Mouse (Mus musculus) heart, embryonic 15.5 days (tissue): ENCODE data around the gene Dbndd1. TPM values are rescaled to one million over a fixed set of nuclear protein-coding genes. Genes with fewer than 3 reads are reported as not detected.
A peak's percentile ranks its signal among the peaks of the same experiment; 100 is the strongest.
"Not testable (repeated sequence)": the region's sequence is repeated elsewhere in the genome, so short reads cannot be mapped to it uniquely, and the experiment has no call there.

Source experiments
- ATAC-seq: fragments of 200-750 bp; cut with Nextera tagmentation; replicated peaks from 2 replicates; pipeline ENCODE4 v1.8.0; 2017; ENCODE audit warnings: low read depth, moderate TSS enrichment; ENCODE audit not compliant: insufficient number of reproducible peaks, insufficient read depth, low FRiP score
- H3K27ac ChIP-seq: fragments of 300-500 bp; sonication (generic); 2 replicates; pipeline ENCODE4 v1.5.1; 2015; ENCODE audit warnings: mild to moderate bottlenecking, inconsistent platforms
- H3K27me3 ChIP-seq: fragments of 300-500 bp; sonication (generic); 2 replicates; pipeline ENCODE4 v1.6.1; 2015; ENCODE audit warnings: inconsistent platforms
- H3K36me3 ChIP-seq: fragments of 300-500 bp; sonication (generic); 2 replicates; pipeline ENCODE4 v1.6.1; 2015; ENCODE audit warnings: mild to moderate bottlenecking, inconsistent platforms
- H3K4me1 ChIP-seq: fragments of 300-500 bp; sonication (generic); replicated peaks from 2 replicates; pipeline ENCODE4 v1.6.1; 2015; ENCODE audit warnings: inconsistent platforms
- H3K4me2 ChIP-seq: fragments of 300-500 bp; sonication (generic); 2 replicates; pipeline ENCODE4 v1.6.1; 2015; ENCODE audit warnings: inconsistent platforms, mild to moderate bottlenecking, moderate library complexity
- H3K4me3 ChIP-seq: fragments of 300-500 bp; sonication (generic); 2 replicates; pipeline ENCODE4 v1.5.1; 2015; ENCODE audit warnings: mild to moderate bottlenecking, inconsistent platforms
- H3K9ac ChIP-seq: fragments of 300-500 bp; sonication (generic); 2 replicates; pipeline ENCODE4 v1.6.1; 2015; ENCODE audit warnings: mild to moderate bottlenecking, inconsistent platforms
- H3K9me3 ChIP-seq: fragments of 300-500 bp; sonication (generic); replicated peaks from 2 replicates; pipeline ENCODE4 v1.6.1; 2016; ENCODE audit warnings: inconsistent platforms
- WGBS: fragments of 180-500 bp; shearing (Covaris S2); methylation state at CpG from one replicate; pipeline ENCODE4 v1.1.7; 2015; ENCODE audit warnings: mixed read lengths; 5-methylcytosine and 5-hydroxymethylcytosine counted together
- polyA plus RNA-seq: library from polyadenylated mRNA; unstranded; fragments of >200 nt; fragmentation: Nextera tagmentation; extraction: Ambion mirVana; gene quantifications from 2 replicates; pipeline ENCODE4 v1.2.1, GENCODE M21; 2015

The Dbndd1 gene
- polyA plus RNA-seq, 1 experiment from 2014 or later: 0.73 TPM

DNA sequence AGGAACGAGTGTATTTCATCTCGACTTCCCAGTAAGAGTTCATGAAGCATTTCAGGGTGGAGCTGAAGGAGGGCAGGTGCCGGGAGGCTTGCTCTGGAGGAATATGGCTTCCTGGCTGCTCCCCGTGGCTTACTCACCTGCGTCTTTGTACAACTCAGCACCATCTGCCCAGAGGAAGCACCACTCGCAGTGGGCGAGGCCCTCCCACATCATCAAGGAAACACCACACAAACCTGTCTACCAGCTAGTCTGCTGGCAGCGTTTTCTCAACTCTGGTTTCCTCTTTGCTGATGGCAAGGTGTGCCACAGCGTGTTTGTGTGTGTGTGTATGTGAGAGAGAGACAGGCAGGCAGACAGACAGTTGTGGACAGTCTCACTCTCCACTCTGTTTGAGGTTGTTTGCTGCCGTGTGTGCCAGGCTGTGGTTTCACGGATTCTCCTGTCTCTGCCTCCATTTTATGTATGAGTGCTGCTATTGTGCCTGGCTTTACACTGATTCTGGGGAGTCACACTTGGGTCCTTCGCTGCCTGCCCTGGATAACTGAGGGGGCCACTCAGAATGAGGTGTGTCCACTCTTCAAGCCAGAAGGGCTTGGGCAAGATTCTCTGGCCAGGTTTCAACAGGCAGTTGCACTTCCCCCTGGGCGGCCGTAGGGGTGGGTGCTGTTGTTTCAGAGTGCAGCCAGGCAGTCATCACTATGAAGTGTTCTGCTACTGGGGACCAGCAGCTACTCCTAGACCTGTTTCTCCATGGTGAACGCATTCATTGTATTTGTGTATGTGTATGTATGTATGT lies 23.8 kb downstream of the Dbndd1 start:
- ATAC-seq: no peak
- 90% methylated on average over 15 of the region's 15 CpGs for WGBS
- Histone ChIP-seq H3K9ac (no peak overlapping the region), H3K27me3 (no peaks in the 10 kb centered on the region), H3K9me3 (no peaks in the 10 kb centered on the region), H3K36me3 (peaks cover 93% of the 10 kb centered on the region), H3K4me1 (no peaks in the 10 kb centered on the region), H3K4me2 (no peak overlapping the region), H3K27ac (no peak overlapping the region), H3K4me3 (no peak overlapping the region)

DNA sequence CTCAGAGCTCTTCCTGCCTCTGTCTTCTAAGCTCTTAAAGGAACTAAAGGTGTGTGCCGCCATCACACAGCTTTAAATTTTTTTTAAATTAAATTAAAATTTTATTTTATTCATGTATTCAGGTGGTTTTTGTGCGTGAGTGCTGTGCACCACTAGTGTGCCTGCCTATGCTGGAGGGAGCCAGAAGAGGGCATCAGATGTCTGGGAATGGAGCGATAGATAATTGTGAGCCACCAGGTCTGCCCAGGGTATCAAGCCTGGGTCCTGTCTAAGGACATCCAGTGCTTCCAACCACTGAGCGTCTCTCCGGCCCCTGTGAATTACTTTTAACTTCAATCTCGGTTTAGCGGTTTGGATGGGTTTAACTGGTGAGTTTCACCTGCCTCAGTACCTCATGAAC lies 32.6 kb downstream of the Dbndd1 start:
- no peak overlapping the region for H3K4me2 ChIP-seq
- peaks cover 11% of the 10 kb centered on the region for H3K4me1 ChIP-seq
- H3K9ac ChIP-seq: no peak overlapping the region
- H3K9me3 ChIP-seq: no peaks in the 10 kb centered on the region
- peaks cover 46% of the 10 kb centered on the region for H3K36me3 ChIP-seq
- no peak for ATAC-seq
- no peaks in the 10 kb centered on the region for H3K27me3 ChIP-seq
- H3K4me3 ChIP-seq: no peak overlapping the region
- no peak overlapping the region for H3K27ac ChIP-seq
- WGBS: 88% methylated on average over 7 of the region's 7 CpGs

DNA sequence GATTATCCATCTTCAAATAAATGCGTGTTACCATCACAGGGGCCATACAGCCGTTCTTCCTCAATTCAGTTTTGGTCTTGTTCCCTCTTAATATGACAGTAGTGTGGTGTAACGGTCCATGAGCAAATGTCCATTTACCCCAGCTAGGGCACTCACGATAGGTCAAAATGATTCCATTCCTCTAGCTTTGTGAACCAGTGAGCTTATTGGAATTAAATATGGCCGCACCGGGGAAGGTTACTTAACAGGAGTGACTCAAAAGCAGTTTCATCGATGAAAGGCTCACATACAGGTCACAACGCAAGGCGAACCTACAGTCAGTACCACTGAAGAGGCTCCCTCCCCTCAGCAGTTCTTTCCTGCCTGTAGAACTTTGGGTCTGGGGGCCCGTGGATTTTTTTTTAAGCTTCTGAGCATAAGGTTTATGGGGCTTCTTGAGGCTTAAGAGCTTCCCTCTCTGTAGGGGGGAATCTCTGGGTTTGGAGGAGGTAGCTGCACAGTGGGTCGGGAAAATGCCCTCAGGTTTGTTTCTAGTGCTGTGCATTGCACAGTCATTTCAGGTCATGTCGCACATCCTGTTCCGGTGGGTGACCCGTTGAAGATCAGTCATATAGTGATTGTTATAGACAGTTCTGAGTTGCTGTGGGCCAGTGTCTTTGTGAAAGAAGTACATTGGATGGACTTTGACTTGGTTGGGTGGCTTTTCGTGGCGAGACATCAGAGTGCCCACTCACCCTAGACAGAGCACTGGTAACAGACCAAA lies 36.6 kb downstream of the Dbndd1 start:
- WGBS: 34% methylated on average over 16 of the region's 16 CpGs

DNA sequence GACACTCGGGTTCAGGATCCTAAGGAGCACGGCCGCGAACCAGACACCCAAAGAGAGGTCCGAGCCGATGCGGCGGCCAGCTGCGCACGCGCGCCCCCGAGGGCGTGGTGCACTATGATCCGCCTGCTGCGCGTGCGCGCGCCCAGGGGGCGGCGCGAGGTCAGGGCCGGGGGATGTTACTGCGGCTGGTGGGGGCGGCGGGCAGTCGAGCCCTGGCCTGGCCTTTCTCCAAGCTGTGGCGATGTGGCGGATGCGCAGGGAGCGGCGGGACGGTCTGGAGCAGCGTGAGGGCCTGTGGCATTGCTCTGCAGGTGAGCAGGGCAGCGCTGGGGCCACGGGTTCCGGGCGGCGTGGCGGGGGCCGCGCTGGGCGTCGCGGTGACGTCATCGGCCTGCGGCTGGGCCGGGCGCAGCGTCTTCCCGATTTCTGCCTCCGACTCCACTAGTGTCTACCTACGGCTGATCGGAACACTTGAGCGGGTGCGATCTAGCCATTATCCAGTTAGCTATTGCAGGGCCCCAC lies 37.5 kb downstream of the Dbndd1 start, which contains the start of gene Afg3l1:
Gene Afg3l1, plus strand, starts transcription at position 167 of the 522 bp plus-strand sequence.
- Histone ChIP-seq H3K27me3 (no peaks in the 10 kb centered on the region), H3K9ac (peak within 1 kb of the TSS; percentile 85), H3K27ac (peak within 1 kb of the TSS; percentile 98), H3K36me3 (peaks cover 11% of the 10 kb centered on the region), H3K4me1 (peaks cover 17% of the 10 kb centered on the region), H3K9me3 (no peaks in the 10 kb centered on the region), H3K4me2 (peak within 1 kb of the TSS; percentile 81), H3K4me3 (peak within 1 kb of the TSS; percentile 99)
- peak; percentile 94 for ATAC-seq
- under 1% methylated on average over 57 of the region's 58 CpGs for whole genome bisulfite sequencing

More for the DNA sequence above, 36.6 kb downstream of the Dbndd1 start:
- H3K9me3 ChIP-seq: no peaks in the 10 kb centered on the region
- H3K36me3 ChIP-seq: peaks cover 13% of the 10 kb centered on the region
- ATAC-seq: no peak; the same call in 1 of the 2 replicates
- H3K4me1 ChIP-seq: peaks cover 17% of the 10 kb centered on the region
- no peaks in the 10 kb centered on the region for H3K27me3 ChIP-seq
- H3K4me3 ChIP-seq: peak overlapping the region; percentile 99
- peak overlapping the region; percentile 85 for H3K9ac ChIP-seq
- peak overlapping the region; percentile 81 for H3K4me2 ChIP-seq
- H3K27ac ChIP-seq: peak overlapping the region; percentile 98

DNA sequence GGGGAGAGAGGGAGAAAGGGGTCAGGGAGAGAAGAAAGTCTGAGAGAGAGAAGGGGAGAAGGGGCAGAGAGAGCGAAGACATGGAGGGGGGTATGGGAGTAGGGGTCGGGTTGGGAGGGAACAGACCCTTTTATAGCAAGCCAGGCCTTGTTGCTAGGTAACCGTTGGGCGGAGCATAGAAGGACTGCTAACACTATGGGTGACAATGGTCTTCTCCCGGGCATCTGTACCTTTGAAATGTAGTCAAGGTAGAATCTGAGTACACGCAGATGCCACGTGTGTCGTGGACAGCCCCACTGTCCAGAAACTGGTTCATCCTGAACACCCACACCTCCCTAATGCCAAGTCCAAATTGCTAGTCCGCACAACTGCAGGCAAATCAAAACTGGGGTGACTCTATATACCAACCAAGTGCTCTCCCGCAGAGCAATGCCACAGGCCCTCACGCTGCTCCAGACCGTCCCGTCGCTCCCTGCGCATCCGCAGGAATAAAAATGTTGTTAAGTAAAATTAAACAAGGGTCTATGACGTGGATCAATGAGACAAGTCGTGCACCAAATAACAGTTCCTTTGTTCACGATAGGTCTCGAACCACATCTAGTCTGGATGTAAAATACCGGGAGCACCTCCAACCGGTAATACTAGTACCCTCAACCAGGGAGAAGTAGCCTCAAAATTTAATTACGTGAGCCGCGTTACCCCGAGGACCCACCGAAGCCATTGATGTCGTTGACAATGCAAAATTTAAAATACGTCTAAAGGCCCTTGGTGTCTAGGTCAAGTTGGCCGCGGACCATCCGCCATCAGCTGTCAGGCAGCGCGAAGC lies 38.1 kb downstream of the Dbndd1 start:
- Histone ChIP-seq H3K4me1 (peaks cover 17% of the 10 kb centered on the region), H3K27me3 (no peaks in the 10 kb centered on the region), H3K27ac (peak overlapping the region; percentile 98), H3K9ac (peak overlapping the region; percentile 85), H3K4me3 (peak overlapping the region; percentile 99), H3K4me2 (peak overlapping the region; percentile 81), H3K36me3 (peaks cover 4% of the 10 kb centered on the region; the same call in 1 of the 2 replicates), H3K9me3 (no peaks in the 10 kb centered on the region)
- no peak for ATAC-seq
- WGBS: 9% methylated on average over 34 of the region's 34 CpGs

DNA sequence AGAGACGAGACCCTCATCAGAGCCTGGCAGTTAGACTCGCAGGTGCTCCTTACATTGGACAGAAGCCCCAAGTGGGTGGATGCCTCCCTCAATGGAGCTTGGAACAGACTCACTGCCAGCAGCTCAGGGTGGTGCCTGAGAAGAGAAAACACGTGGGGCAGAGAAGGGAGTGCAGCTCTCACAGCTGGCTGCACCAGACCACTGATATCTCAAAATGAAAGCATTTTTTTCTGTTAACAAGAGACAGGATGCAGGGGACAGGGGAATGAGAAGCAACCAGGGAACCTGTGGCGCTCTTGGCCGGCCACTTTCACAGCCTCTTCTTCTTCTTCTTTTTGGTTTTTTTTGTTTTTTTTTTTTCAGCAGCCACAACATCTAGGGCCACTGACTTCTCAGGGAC lies 40.7 kb downstream of the Dbndd1 start:
- not testable (repeated sequence) for H3K4me2 ChIP-seq, ATAC-seq, H3K9ac ChIP-seq, H3K27ac ChIP-seq, H3K36me3 ChIP-seq, H3K9me3 ChIP-seq, H3K4me3 ChIP-seq, H3K27me3 ChIP-seq
- H3K4me1 ChIP-seq: peaks cover 17% of the 10 kb centered on the region
- 49% methylated on average over 5 of the region's 5 CpGs for WGBS

- H3K4me3 ChIP-seq, H3K4me2 ChIP-seq, H3K9ac ChIP-seq, H3K27ac ChIP-seq, ATAC-seq, H3K4me1 ChIP-seq, H3K27me3 ChIP-seq, H3K36me3 ChIP-seq, H3K9me3 ChIP-seq: not testable (repeated sequence)
- WGBS: 61% methylated on average over 6 of the region's 6 CpGs
These were observed 42.3 kb downstream of the Dbndd1 start for GRCm38 (mm10) chr8:123472991-123473390.

- H3K4me3 ChIP-seq: no peak overlapping the region
- peaks cover 9% of the 10 kb centered on the region; the same call in 1 of the 2 replicates for H3K36me3 ChIP-seq
- no peaks in the 10 kb centered on the region for H3K9me3 ChIP-seq
- WGBS: 71% methylated on average over 3 of the region's 3 CpGs
- no peaks in the 10 kb centered on the region; the same call in 1 of the 2 replicates for H3K27me3 ChIP-seq
- H3K27ac ChIP-seq: no peak overlapping the region
- H3K9ac ChIP-seq: no peak overlapping the region
- H3K4me2 ChIP-seq: no peak overlapping the region
- no peaks in the 10 kb centered on the region for H3K4me1 ChIP-seq
- ATAC-seq: no peak
These were observed 47.8 kb downstream of the Dbndd1 start for GRCm38 (mm10) chr8:123467476-123467875.

GRCm38 (mm10) chr8:123463651-123464050 lies 51.6 kb downstream of the Dbndd1 start:
- 85% methylated on average over 4 of the region's 4 CpGs for WGBS
- no peak overlapping the region for H3K4me3 ChIP-seq
- no peak overlapping the region for H3K27ac ChIP-seq
- H3K27me3 ChIP-seq: no peaks in the 10 kb centered on the region
- peaks cover 39% of the 10 kb centered on the region for H3K36me3 ChIP-seq
- H3K4me1 ChIP-seq: no peaks in the 10 kb centered on the region
- no peak overlapping the region for H3K9ac ChIP-seq
- no peak for ATAC-seq
- H3K9me3 ChIP-seq: no peaks in the 10 kb centered on the region
- no peak overlapping the region for H3K4me2 ChIP-seq
